Mouse (Mus musculus): ENCODE data around the gene Akap5. TPM values are rescaled to one million over a fixed set of nuclear protein-coding genes. Genes with fewer than 3 reads are reported as not detected.

The Akap5 gene
- 5.7 and 6.8 TPM in 2 replicates for polyA plus RNA-seq (2016; fragmentation: Nextera tagmentation; extraction: Ambion mirVana)

DNA sequence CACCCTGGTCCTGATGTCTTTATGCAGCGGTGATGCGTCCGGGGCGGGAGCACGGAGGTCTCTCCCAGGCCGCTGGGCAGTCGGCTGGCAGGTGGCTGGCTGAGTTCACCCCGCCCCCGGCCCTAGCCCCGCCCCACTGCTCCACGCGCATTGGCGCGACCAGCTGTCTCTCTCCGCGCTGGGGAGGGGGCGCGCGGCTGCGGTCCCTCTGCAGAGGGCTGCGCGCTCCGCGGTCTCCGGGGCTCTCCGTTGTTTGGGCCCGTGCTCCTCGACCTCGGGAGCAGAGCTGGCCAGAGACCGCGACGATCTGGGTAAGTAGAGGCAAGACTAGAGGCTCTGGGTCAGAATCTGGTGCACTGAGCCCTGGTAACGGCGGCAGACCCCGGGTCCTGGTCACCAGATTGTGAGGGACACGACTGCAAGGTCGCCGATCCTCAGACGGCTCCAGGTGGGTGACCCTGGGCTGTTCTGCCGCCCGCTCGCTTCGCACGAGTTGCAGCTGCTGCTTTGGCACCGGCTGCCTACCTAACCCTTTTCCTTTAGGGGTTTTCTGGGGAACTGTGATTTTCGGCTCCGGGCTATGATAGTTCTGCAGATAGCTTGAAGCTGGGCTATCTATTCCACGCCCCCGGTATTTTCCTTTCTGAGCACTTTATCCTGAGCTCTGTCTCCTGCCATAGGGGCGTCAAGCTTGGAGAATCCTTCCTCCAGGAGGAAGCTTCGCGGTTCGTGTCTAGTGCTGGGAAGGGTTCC lies at the start of gene Akap5:
Akap5 (plus strand) TSS at position 213 of the 753 bp plus-strand sequence.
- H3K9ac ChIP-seq: peak within 1 kb of the TSS; percentile 76
- peaks cover 6% of the 10 kb centered on the region; the same call in 1 of the 2 replicates for H3K27me3 ChIP-seq
- peak within 1 kb of the TSS; percentile 44 for H3K27ac ChIP-seq
- H3K4me1 ChIP-seq: no peaks in the 10 kb centered on the region
- peaks cover 11% of the 10 kb centered on the region; the same call in 1 of the 2 replicates for H3K36me3 ChIP-seq
- H3K4me3 ChIP-seq: peak within 1 kb of the TSS; percentile 60
- peak within 1 kb of the TSS; percentile 88 for H3K4me2 ChIP-seq (replicated peaks)
- ATAC-seq (ENCODE audit: low FRiP score): peak; percentile 99
- WGBS: 3% methylated on average over 53 of the region's 53 CpGs
- no peaks in the 10 kb centered on the region for H3K9me3 ChIP-seq (replicated peaks)

DNA sequence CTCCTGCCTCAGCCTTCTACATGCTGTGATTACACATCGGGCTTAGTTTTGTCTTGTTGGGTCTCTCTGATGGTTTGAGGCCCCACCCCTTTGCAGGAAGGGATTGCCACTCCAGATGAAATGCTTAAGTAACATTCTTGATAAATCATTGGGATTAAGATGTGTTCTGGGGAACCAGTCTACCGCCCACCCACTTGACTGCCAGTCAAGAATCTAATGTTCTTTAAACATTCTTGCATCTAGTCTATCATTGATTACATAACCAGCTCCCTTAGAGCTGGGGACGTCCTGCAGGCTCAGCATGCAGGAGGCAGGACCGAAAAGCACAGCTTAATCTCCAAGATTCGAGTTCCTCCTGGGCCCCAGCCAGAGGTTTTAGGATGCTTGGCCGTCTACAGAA lies 46.5 kb upstream of the Akap5 start:
- Histone ChIP-seq H3K4me1 (peaks cover 5% of the 10 kb centered on the region; the same call in 1 of the 2 replicates), H3K27me3 (no peaks in the 10 kb centered on the region), H3K27ac (no peak overlapping the region), H3K9ac (no peak overlapping the region), H3K9me3 (replicated peaks) (no peaks in the 10 kb centered on the region), H3K4me3 (no peak overlapping the region), H3K4me2 (replicated peaks) (no peak overlapping the region), H3K36me3 (peaks cover 27% of the 10 kb centered on the region)
- no peak for ATAC-seq (ENCODE audit: low FRiP score)
- WGBS: 85% methylated on average over 6 of the region's 6 CpGs

DNA sequence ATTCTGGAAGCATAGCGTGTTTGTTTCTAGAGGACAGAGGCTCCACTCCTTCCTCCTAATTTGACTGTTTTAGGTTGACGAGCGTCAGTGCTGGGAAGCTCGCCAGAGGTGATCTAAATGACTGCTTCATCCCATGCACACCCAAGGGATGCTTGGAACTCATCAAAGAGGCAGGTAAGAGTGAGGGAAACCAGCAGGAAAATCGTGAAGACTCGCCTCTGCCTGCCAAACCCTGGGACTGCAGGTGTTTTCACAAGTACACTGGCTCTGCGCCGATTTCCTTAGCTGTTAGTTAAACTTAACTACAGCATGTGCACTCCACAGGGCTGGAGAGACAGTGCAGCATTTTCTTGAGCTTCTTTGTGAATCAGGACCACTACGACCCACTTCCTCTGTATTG lies 44.1 kb upstream of the Akap5 start:
- Histone ChIP-seq H3K9ac (no peak overlapping the region), H3K4me2 (replicated peaks) (no peak overlapping the region), H3K4me1 (peaks cover 8% of the 10 kb centered on the region), H3K27me3 (no peaks in the 10 kb centered on the region), H3K27ac (no peak overlapping the region), H3K4me3 (no peak overlapping the region), H3K36me3 (peaks cover 30% of the 10 kb centered on the region), H3K9me3 (replicated peaks) (no peaks in the 10 kb centered on the region)
- no peak for ATAC-seq (ENCODE audit: low FRiP score)
- WGBS: 91% methylated on average over 9 of the region's 9 CpGs

DNA sequence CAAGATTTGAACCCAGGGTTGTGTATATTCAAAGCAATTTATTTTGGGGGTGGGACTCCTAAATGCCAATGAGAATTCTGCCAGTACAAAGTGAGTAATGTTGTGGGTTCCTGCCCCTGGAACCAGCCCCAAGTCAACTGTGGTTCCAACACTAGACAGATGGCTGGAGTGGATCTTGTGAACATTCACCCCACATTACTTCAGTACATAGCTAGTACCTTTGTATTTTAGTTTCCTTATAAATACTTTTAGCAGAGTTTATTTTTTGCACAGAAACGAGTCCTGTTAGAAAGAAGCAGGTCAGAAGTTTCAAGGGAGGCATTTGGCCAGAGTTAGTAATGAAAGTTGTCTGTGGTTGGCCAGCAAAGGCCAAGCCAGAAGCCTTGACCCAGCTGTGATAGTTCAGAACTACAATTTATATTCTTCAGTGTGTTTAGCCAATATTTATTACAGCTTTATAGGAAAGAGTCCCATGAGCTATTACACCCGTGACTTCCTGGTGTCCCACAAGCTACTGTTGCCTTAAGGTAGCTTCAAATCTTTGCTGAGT lies 43.5 kb upstream of the Akap5 start:
- ATAC-seq (ENCODE audit: low FRiP score): no peak
- Histone ChIP-seq H3K27ac (no peak overlapping the region), H3K9me3 (replicated peaks) (no peaks in the 10 kb centered on the region), H3K9ac (no peak overlapping the region), H3K27me3 (no peaks in the 10 kb centered on the region), H3K4me2 (replicated peaks) (no peak overlapping the region), H3K4me1 (peaks cover 8% of the 10 kb centered on the region), H3K4me3 (no peak overlapping the region), H3K36me3 (peaks cover 30% of the 10 kb centered on the region)
- WGBS: 95% methylated on average over 2 of the region's 2 CpGs

DNA sequence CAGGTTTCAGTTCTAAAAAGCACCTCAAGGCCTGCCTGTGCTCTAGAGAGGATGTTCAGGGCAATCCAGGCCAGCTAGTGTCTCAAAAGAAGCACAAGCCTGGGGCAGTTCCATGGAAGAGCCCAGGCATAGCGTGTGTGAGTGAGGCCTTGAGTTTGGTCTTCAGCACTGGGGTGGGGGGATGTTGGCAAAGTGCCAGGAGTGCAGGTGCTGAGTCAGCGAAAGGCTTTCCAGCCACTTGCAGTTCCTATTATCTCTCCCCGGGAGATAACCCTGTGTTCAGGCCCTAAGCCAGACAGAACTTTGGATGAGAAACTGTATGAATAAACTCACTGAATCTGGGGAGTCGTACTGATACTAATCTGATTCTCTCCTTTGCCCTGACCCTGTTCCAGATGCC lies 42.6 kb upstream of the Akap5 start:
- H3K9me3 ChIP-seq (replicated peaks): no peaks in the 10 kb centered on the region
- 57% methylated on average over 4 of the region's 4 CpGs for WGBS
- H3K9ac ChIP-seq: no peak overlapping the region
- H3K4me2 ChIP-seq (replicated peaks): no peak overlapping the region
- ATAC-seq (ENCODE audit: low FRiP score): no peak
- no peaks in the 10 kb centered on the region for H3K27me3 ChIP-seq
- no peak overlapping the region for H3K27ac ChIP-seq
- peaks cover 8% of the 10 kb centered on the region for H3K4me1 ChIP-seq
- no peak overlapping the region for H3K4me3 ChIP-seq
- H3K36me3 ChIP-seq: peaks cover 30% of the 10 kb centered on the region

DNA sequence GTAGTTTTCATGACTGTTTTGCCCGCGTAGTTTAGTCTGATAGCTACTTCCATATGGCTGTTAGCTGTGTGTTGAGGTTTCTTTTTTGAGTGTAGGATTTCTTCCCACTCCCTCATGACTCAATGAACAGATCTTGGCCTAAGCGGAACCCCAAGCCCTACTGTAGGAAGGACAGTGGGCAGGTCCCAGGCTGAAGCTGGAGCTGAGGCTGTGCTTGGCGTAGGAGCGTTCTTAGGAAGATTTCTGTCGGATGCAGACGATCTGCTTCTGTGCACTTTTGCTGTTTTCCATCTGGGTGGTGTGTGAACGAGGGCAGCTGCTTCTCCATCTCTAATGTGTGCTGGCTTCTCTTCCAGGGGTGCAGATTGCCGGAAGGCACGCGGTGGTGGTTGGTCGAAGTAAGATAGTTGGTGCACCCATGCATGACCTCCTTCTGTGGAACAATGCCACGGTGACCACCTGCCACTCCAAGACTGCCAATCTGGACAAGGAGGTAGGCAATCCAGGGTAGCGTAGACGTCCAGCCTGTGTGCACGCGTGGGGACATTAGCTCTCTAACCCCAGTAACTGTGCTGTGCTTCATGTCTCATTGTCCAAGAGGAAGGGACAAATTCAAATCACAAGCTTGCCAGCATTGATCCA lies 42.0 kb upstream of the Akap5 start:
- no peak overlapping the region for H3K27ac ChIP-seq
- H3K9me3 ChIP-seq (replicated peaks): no peaks in the 10 kb centered on the region
- no peak overlapping the region for H3K4me3 ChIP-seq
- H3K9ac ChIP-seq: no peak overlapping the region
- H3K36me3 ChIP-seq: peaks cover 30% of the 10 kb centered on the region
- ATAC-seq (ENCODE audit: low FRiP score): no peak
- no peak overlapping the region for H3K4me2 ChIP-seq (replicated peaks)
- WGBS: 84% methylated on average over 17 of the region's 17 CpGs
- peaks cover 8% of the 10 kb centered on the region for H3K4me1 ChIP-seq
- no peaks in the 10 kb centered on the region for H3K27me3 ChIP-seq

DNA sequence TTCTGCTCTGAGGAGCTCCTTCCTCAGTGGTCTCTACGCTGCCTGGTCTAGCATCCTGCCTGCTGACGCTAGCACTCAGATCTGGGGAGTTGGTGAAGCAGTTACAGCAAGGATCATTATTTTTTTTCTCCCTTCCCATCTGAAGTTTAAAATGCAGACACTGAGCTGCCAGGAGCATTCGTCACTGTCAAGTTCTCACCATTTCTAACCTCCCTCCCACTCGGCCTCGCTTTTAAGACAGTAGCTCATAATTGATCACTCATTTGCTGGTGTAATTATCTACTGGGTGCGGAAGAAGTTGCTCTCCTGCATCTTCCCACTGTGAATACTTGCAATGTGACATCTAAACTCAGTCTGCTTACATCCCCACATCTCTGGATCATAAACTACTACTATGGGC lies 39.3 kb upstream of the Akap5 start:
- Histone ChIP-seq H3K4me3 (no peak overlapping the region), H3K4me2 (replicated peaks) (no peak overlapping the region), H3K9me3 (replicated peaks) (no peaks in the 10 kb centered on the region), H3K4me1 (peaks cover 17% of the 10 kb centered on the region), H3K27ac (no peak overlapping the region), H3K36me3 (peaks cover 23% of the 10 kb centered on the region), H3K9ac (no peak overlapping the region), H3K27me3 (no peaks in the 10 kb centered on the region)
- no peak for ATAC-seq (ENCODE audit: low FRiP score)
- WGBS: 80% methylated on average over 6 of the region's 6 CpGs

DNA sequence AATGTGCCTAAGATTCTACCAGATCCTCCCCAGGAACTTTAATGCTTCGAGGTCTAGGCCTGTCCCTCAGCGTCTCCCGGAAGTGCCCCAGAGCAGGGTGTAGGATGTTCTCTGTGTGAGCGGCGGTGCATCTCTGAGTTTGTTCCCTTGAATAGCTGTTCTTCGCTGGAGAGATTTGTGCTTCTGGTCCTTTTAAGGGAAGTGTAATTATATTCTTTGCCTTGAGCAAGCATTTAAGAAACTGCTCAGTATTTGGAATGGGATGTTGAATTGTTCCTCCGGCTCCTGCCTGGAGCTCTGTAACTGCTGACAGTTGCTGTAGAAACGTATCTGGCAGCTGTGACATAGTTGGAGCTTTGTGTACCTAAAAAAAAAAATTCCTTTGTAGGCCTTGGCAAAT lies 36.7 kb upstream of the Akap5 start:
- no peak overlapping the region for H3K9ac ChIP-seq
- no peak overlapping the region for H3K4me2 ChIP-seq (replicated peaks)
- peaks cover 12% of the 10 kb centered on the region for H3K4me1 ChIP-seq
- H3K36me3 ChIP-seq: peaks cover 25% of the 10 kb centered on the region
- no peaks in the 10 kb centered on the region for H3K9me3 ChIP-seq (replicated peaks)
- H3K4me3 ChIP-seq: no peak overlapping the region
- WGBS: 57% methylated on average over 8 of the region's 8 CpGs
- H3K27me3 ChIP-seq: no peaks in the 10 kb centered on the region
- H3K27ac ChIP-seq: peak overlapping the region; percentile 56; the same call in 1 of the 2 replicates
- ATAC-seq (ENCODE audit: low FRiP score): no peak

DNA sequence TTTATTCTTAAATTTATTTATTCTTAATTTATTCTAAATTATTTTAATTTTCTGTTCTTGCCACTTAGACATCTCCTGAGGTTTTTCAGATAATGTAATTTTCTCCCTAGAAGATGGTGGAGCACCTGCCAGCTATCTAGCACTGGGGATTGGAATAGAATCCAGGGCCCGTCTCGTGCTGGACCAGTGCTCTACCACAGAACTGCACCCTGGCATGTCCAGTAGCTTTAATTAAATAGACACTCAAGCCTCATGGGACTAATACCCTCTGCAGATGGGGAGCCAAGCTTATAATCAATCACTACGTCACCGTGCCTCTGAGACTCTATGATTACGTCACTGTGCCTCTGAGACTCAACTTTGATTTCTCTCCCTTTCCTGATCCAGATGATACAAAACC lies 36.2 kb upstream of the Akap5 start:
- no peak overlapping the region for H3K9ac ChIP-seq
- ATAC-seq (ENCODE audit: low FRiP score): peak; percentile 35; the same call in 1 of the 2 replicates
- peaks cover 12% of the 10 kb centered on the region for H3K4me1 ChIP-seq
- 46% methylated on average over 5 of the region's 5 CpGs for WGBS
- H3K4me3 ChIP-seq: no peak overlapping the region
- H3K27me3 ChIP-seq: no peaks in the 10 kb centered on the region
- H3K27ac ChIP-seq: no peak overlapping the region
- peaks cover 21% of the 10 kb centered on the region for H3K36me3 ChIP-seq
- H3K4me2 ChIP-seq (replicated peaks): no peak overlapping the region
- H3K9me3 ChIP-seq (replicated peaks): no peaks in the 10 kb centered on the region

DNA sequence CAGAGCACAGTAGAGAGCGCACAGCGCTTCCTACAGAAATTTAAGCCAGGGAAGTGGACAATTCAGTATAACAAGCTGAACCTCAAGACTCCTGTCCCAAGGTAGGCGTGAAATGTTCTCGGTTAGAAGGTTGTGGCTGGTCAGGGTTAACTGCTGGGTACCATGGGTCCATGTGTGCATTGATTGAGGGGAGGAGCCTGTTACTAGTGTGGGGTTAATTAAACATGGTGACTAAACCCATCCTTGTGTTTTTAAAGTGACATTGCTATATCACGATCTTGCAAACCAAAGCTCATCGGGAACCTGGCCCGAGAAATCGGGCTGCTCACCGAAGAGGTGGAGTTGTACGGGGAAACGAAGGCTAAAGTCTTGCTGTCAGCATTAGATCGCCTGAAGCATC lies 35.3 kb upstream of the Akap5 start:
- peaks cover 26% of the 10 kb centered on the region for H3K36me3 ChIP-seq
- H3K27ac ChIP-seq: no peak overlapping the region
- H3K4me2 ChIP-seq (replicated peaks): no peak overlapping the region

DNA sequence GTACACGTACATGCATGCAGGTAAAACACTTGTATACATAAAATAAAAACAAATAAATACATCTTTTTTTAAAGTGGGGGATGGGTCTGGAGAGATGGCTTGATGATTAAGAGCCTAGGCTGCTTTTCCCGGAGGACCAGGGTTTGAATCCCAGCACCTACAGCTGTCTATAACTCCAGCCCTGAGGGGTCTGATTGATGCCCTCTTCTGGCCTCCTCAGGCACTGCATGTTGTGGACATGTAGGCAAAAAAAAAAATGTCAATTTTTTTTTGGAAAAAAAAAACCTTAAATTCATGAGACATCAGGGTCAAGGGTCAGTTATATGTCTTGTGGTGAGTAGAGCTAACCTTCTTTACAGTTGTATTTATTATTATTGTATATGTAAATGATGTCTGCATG lies 34.4 kb upstream of the Akap5 start:
- Histone ChIP-seq H3K27me3 (no peaks in the 10 kb centered on the region), H3K4me2 (replicated peaks) (no peak overlapping the region), H3K4me3 (no peak overlapping the region), H3K27ac (no peak overlapping the region), H3K4me1 (peaks cover 12% of the 10 kb centered on the region), H3K9me3 (replicated peaks) (no peaks in the 10 kb centered on the region), H3K9ac (no peak overlapping the region), H3K36me3 (peaks cover 26% of the 10 kb centered on the region)
- ATAC-seq (ENCODE audit: low FRiP score): no peak
- 100% methylated on average over 2 of the region's 2 CpGs for WGBS

More for the DNA sequence above, 35.3 kb upstream of the Akap5 start:
- no peak for ATAC-seq (ENCODE audit: low FRiP score)
- no peaks in the 10 kb centered on the region for H3K27me3 ChIP-seq
- H3K9me3 ChIP-seq (replicated peaks): no peaks in the 10 kb centered on the region
- H3K4me3 ChIP-seq: no peak overlapping the region
- peaks cover 12% of the 10 kb centered on the region for H3K4me1 ChIP-seq
- WGBS: 94% methylated on average over 12 of the region's 12 CpGs
- H3K9ac ChIP-seq: no peak overlapping the region

DNA sequence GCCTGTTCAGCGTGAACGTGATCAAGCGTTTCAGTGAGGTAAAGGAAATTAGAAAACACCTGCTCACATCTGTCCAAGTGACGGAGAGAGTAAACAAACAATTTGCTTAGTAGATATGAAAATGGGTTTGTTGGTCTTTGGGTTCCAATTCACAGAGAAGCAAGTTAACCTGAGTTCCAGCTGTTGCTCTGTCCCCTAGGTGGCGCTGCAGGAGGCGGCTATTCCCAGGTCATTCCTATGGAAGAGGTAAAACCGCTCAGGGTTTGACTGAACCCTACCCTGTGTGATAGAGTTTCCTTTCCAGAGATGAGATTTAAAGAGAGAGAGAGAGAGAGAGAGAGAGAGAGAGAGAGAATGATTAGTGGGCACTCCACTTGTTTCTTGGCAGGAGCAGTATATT lies 31.5 kb upstream of the Akap5 start:
- ATAC-seq (ENCODE audit: low FRiP score): no peak
- H3K4me2 ChIP-seq (replicated peaks): no peak overlapping the region
- H3K9ac ChIP-seq: no peak overlapping the region
- no peak overlapping the region for H3K4me3 ChIP-seq
- H3K9me3 ChIP-seq (replicated peaks): no peaks in the 10 kb centered on the region
- peaks cover 6% of the 10 kb centered on the region for H3K4me1 ChIP-seq
- H3K27ac ChIP-seq: no peak overlapping the region
- H3K36me3 ChIP-seq: peaks cover 37% of the 10 kb centered on the region
- H3K27me3 ChIP-seq: no peaks in the 10 kb centered on the region
- 67% methylated on average over 7 of the region's 7 CpGs for WGBS

All from hindbrain, embryonic 12.5 days (tissue).